Mouse (Mus musculus) stomach, embryonic 15.5 days (tissue): Measurements from ENCODE around the gene Cckbr. TPM values are rescaled to one million over a fixed set of nuclear protein-coding genes. Genes with fewer than 3 reads are reported as not detected.
"Not testable (repeated sequence)": the region's sequence is repeated elsewhere in the genome, so short reads cannot be mapped to it uniquely, and the experiment has no call there.

Experiments
- ATAC-seq: fragments of 200-750 bp; cut with Nextera tagmentation; 2 replicates; pipeline ENCODE4 v1.8.0; 2017; ENCODE audit warnings: low read depth, moderate number of reproducible peaks, moderate TSS enrichment; ENCODE audit not compliant: insufficient read depth, low FRiP score
- H3K27ac ChIP-seq: fragments of 300-500 bp; sonication (generic); 2 replicates; pipeline ENCODE4 v1.5.1; 2015; ENCODE audit warnings: mild to moderate bottlenecking, inconsistent platforms
- H3K27me3 ChIP-seq: fragments of 300-500 bp; sonication (generic); replicated peaks from 2 replicates; pipeline ENCODE4 v1.6.1; 2015; ENCODE audit warnings: inconsistent platforms
- H3K36me3 ChIP-seq: fragments of 300-500 bp; sonication (generic); 2 replicates; pipeline ENCODE4 v1.6.1; 2015; ENCODE audit warnings: inconsistent platforms
- H3K4me1 ChIP-seq: fragments of 300-500 bp; sonication (generic); 2 replicates; pipeline ENCODE4 v1.6.1; 2015; ENCODE audit warnings: inconsistent platforms
- H3K4me2 ChIP-seq: fragments of 300-500 bp; sonication (generic); 2 replicates; pipeline ENCODE4 v1.6.1; 2015; ENCODE audit warnings: mild to moderate bottlenecking, inconsistent platforms
- H3K4me3 ChIP-seq: fragments of 300-500 bp; sonication (generic); replicated peaks from 2 replicates; pipeline ENCODE4 v1.5.1; 2015; ENCODE audit warnings: inconsistent platforms
- H3K9ac ChIP-seq: fragments of 300-500 bp; sonication (generic); 2 replicates; pipeline ENCODE4 v1.6.1; 2015; ENCODE audit warnings: inconsistent platforms
- H3K9me3 ChIP-seq: fragments of 300-500 bp; sonication (generic); 2 replicates; pipeline ENCODE4 v1.6.1; 2016; ENCODE audit warnings: inconsistent platforms
- WGBS: fragments of 180-500 bp; shearing (Covaris S2); methylation state at CpG from one replicate; pipeline ENCODE4 v1.1.7; 2015; 5-methylcytosine and 5-hydroxymethylcytosine counted together
- polyA plus RNA-seq: library from polyadenylated mRNA; unstranded; fragments of >200 nt; fragmentation: Nextera tagmentation; extraction: Ambion mirVana; gene quantifications from 2 replicates; pipeline ENCODE4 v1.2.1, GENCODE M21; 2015

Cckbr gene
- polyA plus RNA-seq, 1 experiment from 2014 or later, result 0.57 TPM

- Histone ChIP-seq H3K27ac (no peak overlapping the region), H3K9ac (no peak overlapping the region), H3K27me3 (no peaks in the 10 kb centered on the region), H3K4me1 (no peaks in the 10 kb centered on the region), H3K4me3 (no peak overlapping the region), H3K9me3 (no peaks in the 10 kb centered on the region), H3K4me2 (no peak overlapping the region), H3K36me3 (no peaks in the 10 kb centered on the region)
- WGBS, result 61% methylated on average over 3 of the region's 3 CpGs
- ATAC-seq, result no peak
Measured at GRCm38 (mm10) chr7:105445076-105445475, 19.5 kb downstream of the Cckbr start.

- H3K36me3 ChIP-seq, H3K4me2 ChIP-seq, ATAC-seq, H3K4me1 ChIP-seq, H3K27me3 ChIP-seq, H3K9me3 ChIP-seq, H3K27ac ChIP-seq, H3K9ac ChIP-seq, H3K4me3 ChIP-seq: not testable (repeated sequence)
- 84% methylated on average over 4 of the region's 4 CpGs for WGBS
Measured at GRCm38 (mm10) chr7:105453345-105453744, 27.8 kb downstream of the Cckbr start.

DNA sequence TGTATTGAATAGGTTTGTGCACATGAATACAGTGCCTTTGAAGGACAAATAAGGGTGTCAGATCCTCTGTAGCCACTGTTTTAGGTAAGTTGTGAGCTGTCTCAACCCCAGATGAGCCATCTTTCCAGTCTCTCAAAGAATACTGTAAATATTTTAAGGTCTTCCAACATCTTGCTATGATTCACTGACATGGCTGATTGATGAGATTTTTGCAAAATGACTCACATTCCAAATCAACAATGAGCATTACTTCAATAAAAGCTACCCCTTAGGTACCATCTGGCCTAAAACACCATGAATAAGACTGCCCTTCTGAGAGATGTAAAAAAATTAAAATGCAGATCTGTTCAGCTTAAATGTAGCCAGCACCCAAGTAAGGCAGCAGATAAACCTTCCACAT lies 33.0 kb downstream of the Cckbr start:
- H3K4me2 ChIP-seq, result no peak overlapping the region
- H3K4me3 ChIP-seq, result no peak overlapping the region
- ATAC-seq, result no peak
- no peak overlapping the region for H3K9ac ChIP-seq
- no peaks in the 10 kb centered on the region for H3K36me3 ChIP-seq
- no peaks in the 10 kb centered on the region for H3K4me1 ChIP-seq
- no peaks in the 10 kb centered on the region for H3K9me3 ChIP-seq
- H3K27me3 ChIP-seq, result no peaks in the 10 kb centered on the region
- H3K27ac ChIP-seq, result no peak overlapping the region

DNA sequence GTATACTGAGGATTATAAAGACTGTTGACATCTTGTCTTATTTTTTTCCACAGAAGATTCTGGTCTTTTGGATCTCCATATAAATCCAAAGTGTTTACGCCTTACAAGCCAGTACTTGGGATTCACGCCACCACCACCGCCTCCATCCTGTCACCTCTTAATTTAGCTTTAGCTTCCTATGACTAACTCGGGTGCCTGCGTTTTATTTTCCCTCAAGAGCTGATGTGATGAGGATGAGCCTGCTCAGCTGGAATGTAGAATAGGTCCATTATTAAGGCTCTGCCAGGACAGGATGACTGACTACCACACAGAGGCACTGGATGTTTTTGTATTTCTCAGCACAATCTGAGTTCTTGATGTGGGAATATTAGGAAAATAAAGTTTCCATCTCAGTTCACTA lies 40.0 kb downstream of the Cckbr start:
- H3K9ac ChIP-seq, H3K27me3 ChIP-seq, ATAC-seq, H3K27ac ChIP-seq, H3K4me2 ChIP-seq, H3K4me3 ChIP-seq, H3K4me1 ChIP-seq, H3K9me3 ChIP-seq, H3K36me3 ChIP-seq: not testable (repeated sequence)
- 75% methylated on average over 5 of the region's 5 CpGs for WGBS

DNA sequence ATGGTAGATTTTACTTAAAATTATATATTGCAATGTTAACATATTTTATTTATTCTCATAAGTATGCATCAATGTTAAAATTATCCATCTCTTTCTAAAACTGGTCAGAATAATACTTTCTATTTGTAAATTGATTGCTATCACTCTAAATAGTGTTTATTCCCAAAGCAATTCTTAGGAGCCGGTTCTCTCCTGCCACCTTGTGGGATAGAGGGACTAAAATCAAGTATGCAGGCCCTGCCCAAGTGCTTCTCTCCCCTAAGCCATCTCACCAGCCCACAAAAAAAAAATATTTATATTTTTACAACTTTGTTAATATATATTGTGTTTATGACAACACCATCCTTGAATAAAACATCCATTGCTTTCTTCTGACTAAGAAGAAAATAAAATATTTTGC lies 47.1 kb downstream of the Cckbr start:
- 38% methylated on average over 1 of the region's 1 CpGs for WGBS
- no peaks in the 10 kb centered on the region for H3K36me3 ChIP-seq
- no peak overlapping the region for H3K4me2 ChIP-seq
- no peaks in the 10 kb centered on the region for H3K4me1 ChIP-seq
- H3K27me3 ChIP-seq, result no peaks in the 10 kb centered on the region
- no peak overlapping the region for H3K4me3 ChIP-seq
- ATAC-seq, result no peak
- no peak overlapping the region for H3K9ac ChIP-seq
- H3K27ac ChIP-seq, result no peak overlapping the region
- H3K9me3 ChIP-seq, result no peaks in the 10 kb centered on the region

DNA sequence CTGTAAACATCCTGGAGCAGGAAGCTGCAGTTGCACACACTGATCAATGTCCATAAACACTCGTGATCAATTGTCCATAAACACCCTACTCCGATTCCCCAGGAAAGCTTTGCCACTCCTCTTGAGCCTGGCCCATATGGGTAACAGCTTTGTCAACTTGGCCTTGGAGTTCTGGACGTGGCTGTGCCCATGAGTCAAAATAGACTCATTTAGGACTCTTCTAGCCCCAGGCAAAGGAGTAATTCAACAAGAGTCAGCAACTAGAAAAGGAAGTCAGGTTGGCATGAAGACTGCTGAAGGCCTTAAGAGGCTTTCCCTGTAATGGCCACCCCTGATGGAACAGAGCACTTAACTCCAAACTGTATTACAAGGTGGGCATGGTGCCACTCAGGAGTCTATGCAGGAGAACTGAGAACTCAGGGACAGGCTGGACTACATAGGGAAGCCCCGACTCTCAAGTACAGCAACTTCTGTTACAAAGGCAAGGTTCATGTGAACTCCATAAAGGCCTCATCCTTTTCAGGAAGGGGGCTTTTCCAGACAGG lies 49.3 kb downstream of the Cckbr start:
- H3K27me3 ChIP-seq, result no peaks in the 10 kb centered on the region
- no peaks in the 10 kb centered on the region for H3K4me1 ChIP-seq
- no peaks in the 10 kb centered on the region for H3K36me3 ChIP-seq
- 68% methylated on average over 4 of the region's 4 CpGs for WGBS
- H3K9me3 ChIP-seq, result no peaks in the 10 kb centered on the region
- H3K9ac ChIP-seq, result no peak overlapping the region
- no peak overlapping the region for H3K27ac ChIP-seq
- no peak overlapping the region for H3K4me3 ChIP-seq
- no peak for ATAC-seq
- no peak overlapping the region for H3K4me2 ChIP-seq

- no peak overlapping the region for H3K4me3 ChIP-seq
- H3K4me2 ChIP-seq, result no peak overlapping the region
- H3K9me3 ChIP-seq, result no peaks in the 10 kb centered on the region
- H3K4me1 ChIP-seq, result peaks cover 3% of the 10 kb centered on the region
- H3K27ac ChIP-seq, result no peak overlapping the region
- WGBS, result 65% methylated on average over 7 of the region's 7 CpGs
- no peak overlapping the region for H3K9ac ChIP-seq
- ATAC-seq, result no peak
- H3K27me3 ChIP-seq, result no peaks in the 10 kb centered on the region
- H3K36me3 ChIP-seq, result no peaks in the 10 kb centered on the region
Measured at GRCm38 (mm10) chr7:105475396-105475949, 49.9 kb downstream of the Cckbr start.

GRCm38 (mm10) chr7:105476683-105477432 lies 51.3 kb downstream of the Cckbr start:
- H3K9ac ChIP-seq, result no peak overlapping the region
- no peaks in the 10 kb centered on the region for H3K9me3 ChIP-seq
- H3K4me3 ChIP-seq, result no peak overlapping the region
- ATAC-seq, result no peak
- H3K4me1 ChIP-seq, result peaks cover 10% of the 10 kb centered on the region
- H3K4me2 ChIP-seq, result no peak overlapping the region
- H3K27ac ChIP-seq, result no peak overlapping the region
- H3K36me3 ChIP-seq, result no peaks in the 10 kb centered on the region
- WGBS, result 66% methylated on average over 10 of the region's 10 CpGs
- no peaks in the 10 kb centered on the region for H3K27me3 ChIP-seq

- ATAC-seq, result no peak
Measured at GRCm38 (mm10) chr7:105477433-105477700, 51.8 kb downstream of the Cckbr start.

DNA sequence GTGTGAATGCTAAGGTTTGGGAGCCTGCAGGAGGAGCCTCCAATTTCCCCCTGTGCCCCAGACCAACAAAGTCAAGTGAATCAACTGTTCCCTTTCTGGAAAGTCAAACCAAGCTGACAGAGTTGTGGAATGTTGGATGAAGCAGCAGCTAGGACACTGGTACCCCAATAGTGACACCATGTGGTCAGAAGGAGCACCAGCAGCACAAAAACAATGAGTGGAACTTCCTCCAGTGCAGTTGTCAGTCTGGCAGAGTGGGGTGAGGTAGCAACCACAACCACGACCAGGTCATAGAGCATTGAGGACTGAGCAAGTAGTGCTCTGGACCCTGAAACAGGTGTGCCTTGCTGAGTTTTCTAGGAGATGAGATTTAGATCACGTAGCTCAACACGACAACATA lies 52.3 kb downstream of the Cckbr start:
- Histone ChIP-seq H3K4me1 (peaks cover 19% of the 10 kb centered on the region), H3K9me3 (no peaks in the 10 kb centered on the region), H3K9ac (no peak overlapping the region), H3K27me3 (no peaks in the 10 kb centered on the region), H3K4me2 (no peak overlapping the region), H3K36me3 (no peaks in the 10 kb centered on the region), H3K27ac (no peak overlapping the region), H3K4me3 (no peak overlapping the region)
- WGBS, result 58% methylated on average over 3 of the region's 3 CpGs
- no peak for ATAC-seq

More at GRCm38 (mm10) chr7:105477433-105477700, 51.8 kb downstream of the Cckbr start:
- 83% methylated on average over 1 of the region's 1 CpGs for WGBS
- no peak overlapping the region for H3K4me2 ChIP-seq
- peaks cover 14% of the 10 kb centered on the region for H3K4me1 ChIP-seq
- no peaks in the 10 kb centered on the region for H3K36me3 ChIP-seq
- no peak overlapping the region for H3K9ac ChIP-seq
- H3K27me3 ChIP-seq, result no peaks in the 10 kb centered on the region
- no peak overlapping the region for H3K27ac ChIP-seq
- H3K4me3 ChIP-seq, result no peak overlapping the region
- no peaks in the 10 kb centered on the region for H3K9me3 ChIP-seq

DNA sequence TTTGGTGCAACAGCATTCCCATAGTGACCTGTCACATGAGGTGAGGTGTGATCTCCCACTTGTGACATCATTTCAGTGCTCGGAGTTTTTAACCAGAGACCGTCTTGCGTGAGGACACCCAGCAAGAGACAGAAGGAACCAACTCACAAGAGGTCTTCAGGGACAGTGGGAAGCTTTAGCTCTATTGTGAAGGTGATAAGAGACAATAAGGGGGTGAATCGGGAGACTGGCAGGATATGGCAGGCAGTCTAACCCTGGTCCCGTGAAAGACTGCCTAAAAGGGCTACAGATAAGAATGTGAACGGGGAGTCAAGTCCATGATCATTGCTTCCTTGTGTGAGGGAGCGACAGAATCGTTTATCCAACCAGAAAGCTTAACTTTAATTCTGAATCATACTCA lies 52.8 kb downstream of the Cckbr start:
- Histone ChIP-seq H3K27ac (no peak overlapping the region), H3K4me2 (no peak overlapping the region), H3K9ac (no peak overlapping the region), H3K4me3 (no peak overlapping the region), H3K27me3 (no peaks in the 10 kb centered on the region), H3K4me1 (peaks cover 19% of the 10 kb centered on the region), H3K36me3 (no peaks in the 10 kb centered on the region), H3K9me3 (no peaks in the 10 kb centered on the region)
- WGBS, result 75% methylated on average over 8 of the region's 8 CpGs
- ATAC-seq, result no peak

GRCm38 (mm10) chr7:105479232-105479631 lies 53.7 kb downstream of the Cckbr start:
- Histone ChIP-seq H3K36me3 (no peaks in the 10 kb centered on the region), H3K9ac (no peak overlapping the region), H3K27me3 (no peaks in the 10 kb centered on the region), H3K27ac (no peak overlapping the region), H3K4me1 (peaks cover 19% of the 10 kb centered on the region), H3K4me2 (no peak overlapping the region), H3K9me3 (no peaks in the 10 kb centered on the region), H3K4me3 (no peak overlapping the region)
- no peak for ATAC-seq
- 86% methylated on average over 6 of the region's 6 CpGs for WGBS
